Mouse (Mus musculus) activated CD4-positive, CD25-positive, alpha-beta regulatory T cell, adult 4 months (primary cell): Measurements from ENCODE around the gene Atxn2l. TPM values are rescaled to one million over a fixed set of nuclear protein-coding genes. Genes with fewer than 3 reads are reported as not detected.
"Not testable (repeated sequence)": the region's sequence is repeated elsewhere in the genome, so short reads cannot be mapped to it uniquely, and the experiment has no call there.

Experiments
- ATAC-seq: one replicate; pipeline ENCODE4 v1.8.0; 2017
- polyA plus RNA-seq, 2 experiments: library from polyadenylated mRNA; unstranded; fragments of 100-300 nt; shearing (Covaris generic); gene quantifications; one replicate each; pipeline ENCODE4 v1.2.1; 2017

Gene Atxn2l
- polyA plus RNA-seq, 2 experiments from 2014 or later, result 14.7 to 18.8 TPM

GRCm38 (mm10) chr7:126491005-126491404, 12.2 kb downstream of the Atxn2l start:
- no peak for ATAC-seq

GRCm38 (mm10) chr7:126487617-126488385, 15.4 kb downstream of the Atxn2l start:
- ATAC-seq, result not testable (repeated sequence)

GRCm38 (mm10) chr7:126487052-126487483, 16.2 kb downstream of the Atxn2l start, which contains the start of gene Tufm:
Gene Tufm, plus strand, starts transcription at chr7:126487361.
- peak; percentile 82 for ATAC-seq

GRCm38 (mm10) chr7:126482392-126482871, 20.8 kb downstream of the Atxn2l start:
- ATAC-seq, result no peak

- peak; percentile 26 for ATAC-seq
These were observed 21.5 kb downstream of the Atxn2l start for GRCm38 (mm10) chr7:126481699-126482098.

GRCm38 (mm10) chr7:126474993-126475581, 28.1 kb downstream of the Atxn2l start, which contains the start of gene Sh2b1:
Gene Sh2b1, minus strand, starts transcription at chr7:126475424.
- ATAC-seq, result peak; percentile 48

- ATAC-seq, result no peak
These were observed 28.7 kb downstream of the Atxn2l start for GRCm38 (mm10) chr7:126474486-126474955.

GRCm38 (mm10) chr7:126473470-126474086, 29.7 kb downstream of the Atxn2l start:
- ATAC-seq, result no peak

GRCm38 (mm10) chr7:126472713-126473112, 30.5 kb downstream of the Atxn2l start:
- no peak for ATAC-seq

- peak; percentile 68 for ATAC-seq
These were observed 30.9 kb downstream of the Atxn2l start for GRCm38 (mm10) chr7:126472306-126472705.

- no peak for ATAC-seq
These were observed 31.4 kb downstream of the Atxn2l start for GRCm38 (mm10) chr7:126471853-126472252.

- ATAC-seq, result no peak
These were observed 31.9 kb downstream of the Atxn2l start for GRCm38 (mm10) chr7:126471361-126471760.

- peak; percentile 67 for ATAC-seq
These were observed 33.2 kb downstream of the Atxn2l start for GRCm38 (mm10) chr7:126470077-126470476.

GRCm38 (mm10) chr7:126467834-126468627, 35.2 kb downstream of the Atxn2l start:
- ATAC-seq, result no peak

- no peak for ATAC-seq
These were observed 36.0 kb downstream of the Atxn2l start for GRCm38 (mm10) chr7:126467271-126467670.

GRCm38 (mm10) chr7:126466707-126467106, 36.5 kb downstream of the Atxn2l start:
- no peak for ATAC-seq

GRCm38 (mm10) chr7:126466116-126466515, 37.1 kb downstream of the Atxn2l start:
- ATAC-seq, result no peak

- ATAC-seq, result no peak
These were observed 37.8 kb downstream of the Atxn2l start for GRCm38 (mm10) chr7:126465246-126466030.

- ATAC-seq, result no peak
These were observed 38.4 kb downstream of the Atxn2l start for GRCm38 (mm10) chr7:126464836-126465235.

GRCm38 (mm10) chr7:126464121-126464520, 39.1 kb downstream of the Atxn2l start:
- ATAC-seq, result no peak

GRCm38 (mm10) chr7:126463547-126463946, 39.7 kb downstream of the Atxn2l start:
- ATAC-seq, result no peak
